Mouse (Mus musculus) cortical plate, adult 2 months (tissue): ENCODE measurements around the gene Pcgf5.

Experiments
- CTCF ChIP-seq: fragments of 200-500 bp; IDR thresholded peaks from 2 replicates; pipeline ENCODE4 v1.5.1; 2011; ENCODE audit warnings: mild to moderate bottlenecking, control low read depth, low read length; ENCODE audit not compliant: insufficient read depth; ENCODE audit errors: extremely low read depth
- POLR2A ChIP-seq: fragments of 200-500 bp; IDR thresholded peaks from 2 replicates; pipeline ENCODE4 v1.6.1; 2011; ENCODE audit warnings: mild to moderate bottlenecking, low read length, control low read depth; ENCODE audit not compliant: insufficient read depth; ENCODE audit errors: extremely low read depth

DNA sequence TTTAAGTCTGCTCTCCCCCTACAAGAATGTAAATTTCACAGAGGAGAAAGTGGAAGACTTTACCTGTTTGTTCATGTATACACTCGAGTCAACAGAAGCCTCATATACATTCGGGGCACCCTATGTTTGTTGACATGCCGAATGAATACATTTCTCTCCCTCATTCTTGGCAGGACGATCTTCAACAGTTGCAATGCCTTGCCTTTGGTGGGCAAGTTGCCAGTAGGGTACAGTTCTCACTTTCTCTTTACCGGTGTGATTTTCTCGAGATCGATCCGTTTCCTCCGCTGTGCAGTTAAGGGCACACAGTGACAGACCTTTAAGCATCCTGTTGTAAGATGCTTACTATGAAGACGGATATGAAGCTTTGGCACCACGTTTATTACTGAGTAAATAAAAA lies 2.1 kb downstream of the Pcgf5 start:
- TF ChIP-seq POLR2A (no peak), CTCF (no peak)
